Mouse (Mus musculus): ENCODE data around the gene Map4. TPM values are rescaled to one million over a fixed set of nuclear protein-coding genes. Genes with fewer than 3 reads are reported as not detected.

Gene Map4
- polyA plus RNA-seq, 1 experiment from 2014 or later = 65.5 TPM

DNA sequence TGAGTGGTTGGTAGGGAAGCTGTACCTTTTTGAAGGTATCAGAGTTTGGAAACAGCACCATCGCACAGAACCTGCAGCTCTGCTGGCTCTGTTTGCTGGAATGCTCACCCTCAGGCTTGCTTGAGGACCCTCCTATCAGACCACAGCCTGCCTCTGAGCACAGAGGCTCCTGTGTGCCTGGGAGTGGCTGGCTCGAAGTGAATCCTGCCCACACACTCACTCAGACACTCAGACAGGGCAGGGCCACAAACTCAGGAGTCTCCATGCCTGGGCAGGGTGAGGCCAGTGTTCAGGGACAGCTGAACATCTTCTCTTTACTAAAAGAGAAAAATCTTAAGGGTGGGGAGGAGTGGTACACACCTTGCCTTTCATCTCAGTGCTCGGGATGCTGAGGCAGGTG is 30.7 kb upstream of the Map4 start:
- H3K36me3 ChIP-seq = peaks cover 8% of the 10 kb centered on the region
- no peaks in the 10 kb centered on the region for H3K9me3 ChIP-seq
- H3K4me1 ChIP-seq = no peaks in the 10 kb centered on the region
- H3K4me3 ChIP-seq = no peak overlapping the region
- no peak overlapping the region for H3K4me2 ChIP-seq (replicated peaks)
- H3K9ac ChIP-seq = no peak overlapping the region
- no peak for ATAC-seq (ENCODE audit: low FRiP score, low read depth)
- no peak overlapping the region for H3K27ac ChIP-seq
- 86% methylated on average over 3 of the region's 3 CpGs for WGBS
- no peaks in the 10 kb centered on the region for H3K27me3 ChIP-seq

DNA sequence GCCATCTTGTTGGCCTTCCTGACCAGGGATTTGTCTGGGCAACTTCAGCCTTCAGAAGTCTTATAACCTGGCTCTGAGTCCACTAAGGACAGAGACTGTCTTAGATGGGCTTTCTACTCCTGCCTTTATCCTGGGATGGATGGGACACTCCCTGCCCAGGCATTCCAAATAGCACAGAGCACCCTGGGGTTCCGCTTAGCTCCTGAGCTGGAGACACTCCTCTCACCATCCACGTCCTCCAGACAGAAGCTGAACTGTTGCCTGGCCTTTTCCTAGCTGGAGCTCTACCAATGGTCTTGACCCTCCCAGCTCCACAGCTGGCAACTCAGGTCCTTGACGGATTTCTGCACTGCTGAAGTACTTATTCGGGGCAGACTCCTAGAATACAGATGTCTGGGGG is 29.0 kb upstream of the Map4 start:
- Histone ChIP-seq H3K4me2 (replicated peaks) (no peak overlapping the region), H3K9ac (no peak overlapping the region), H3K27me3 (no peaks in the 10 kb centered on the region), H3K9me3 (no peaks in the 10 kb centered on the region), H3K4me3 (no peak overlapping the region), H3K27ac (no peak overlapping the region), H3K36me3 (no peaks in the 10 kb centered on the region), H3K4me1 (no peaks in the 10 kb centered on the region)
- 56% methylated on average over 4 of the region's 4 CpGs for WGBS
- no peak for ATAC-seq (ENCODE audit: low FRiP score, low read depth)

DNA sequence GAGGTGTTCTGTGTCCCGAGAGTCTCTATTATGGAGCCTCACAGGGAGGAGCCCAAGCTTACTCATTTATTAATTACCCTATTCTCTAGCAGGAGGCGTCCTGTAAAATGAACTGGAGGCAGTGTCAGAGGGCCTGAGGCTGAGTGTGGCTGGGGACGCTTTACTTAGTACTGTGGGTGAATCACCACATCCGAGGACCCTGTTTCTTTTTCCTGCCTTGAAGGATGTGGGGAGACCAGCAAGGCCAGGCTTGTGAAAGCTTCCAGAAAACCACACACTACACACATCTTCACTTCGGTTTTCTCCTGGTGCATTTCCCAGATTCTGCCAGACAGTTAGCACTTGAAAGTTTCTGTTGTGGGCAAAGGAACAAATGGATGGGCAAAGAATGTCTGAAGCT is 28.5 kb upstream of the Map4 start:
- Histone ChIP-seq H3K27me3 (no peaks in the 10 kb centered on the region), H3K36me3 (no peaks in the 10 kb centered on the region), H3K9ac (no peak overlapping the region), H3K4me3 (no peak overlapping the region), H3K27ac (no peak overlapping the region), H3K4me1 (no peaks in the 10 kb centered on the region), H3K9me3 (no peaks in the 10 kb centered on the region), H3K4me2 (replicated peaks) (no peak overlapping the region)
- WGBS = 65% methylated on average over 5 of the region's 5 CpGs
- no peak for ATAC-seq (ENCODE audit: low FRiP score, low read depth)

DNA sequence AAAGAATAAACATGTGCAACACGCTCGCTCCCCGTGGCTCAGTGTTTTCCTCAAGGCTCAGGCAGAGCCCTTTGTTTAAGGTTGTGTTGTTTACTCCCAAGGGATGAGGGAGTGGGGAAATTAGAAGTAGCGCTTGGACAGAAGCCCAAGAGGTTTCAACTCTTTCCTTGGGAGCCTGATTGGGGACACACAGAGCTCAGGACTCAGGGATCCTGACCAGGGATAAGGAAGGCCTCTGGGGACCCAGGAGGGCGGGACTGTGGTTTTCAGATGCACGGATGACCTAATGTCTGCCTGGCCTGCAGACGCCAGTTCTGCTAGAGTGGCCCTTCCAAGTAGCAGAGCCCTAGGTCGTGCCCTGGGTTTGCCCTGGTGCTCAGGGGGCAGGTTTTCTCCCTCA is 24.0 kb upstream of the Map4 start:
- H3K9ac ChIP-seq = no peak overlapping the region
- no peaks in the 10 kb centered on the region for H3K4me1 ChIP-seq
- no peak overlapping the region for H3K4me2 ChIP-seq (replicated peaks)
- H3K27ac ChIP-seq = no peak overlapping the region
- no peaks in the 10 kb centered on the region for H3K36me3 ChIP-seq
- no peak for ATAC-seq (ENCODE audit: low FRiP score, low read depth)
- 65% methylated on average over 8 of the region's 8 CpGs for WGBS
- no peak overlapping the region for H3K4me3 ChIP-seq
- H3K27me3 ChIP-seq = no peaks in the 10 kb centered on the region
- no peaks in the 10 kb centered on the region for H3K9me3 ChIP-seq

DNA sequence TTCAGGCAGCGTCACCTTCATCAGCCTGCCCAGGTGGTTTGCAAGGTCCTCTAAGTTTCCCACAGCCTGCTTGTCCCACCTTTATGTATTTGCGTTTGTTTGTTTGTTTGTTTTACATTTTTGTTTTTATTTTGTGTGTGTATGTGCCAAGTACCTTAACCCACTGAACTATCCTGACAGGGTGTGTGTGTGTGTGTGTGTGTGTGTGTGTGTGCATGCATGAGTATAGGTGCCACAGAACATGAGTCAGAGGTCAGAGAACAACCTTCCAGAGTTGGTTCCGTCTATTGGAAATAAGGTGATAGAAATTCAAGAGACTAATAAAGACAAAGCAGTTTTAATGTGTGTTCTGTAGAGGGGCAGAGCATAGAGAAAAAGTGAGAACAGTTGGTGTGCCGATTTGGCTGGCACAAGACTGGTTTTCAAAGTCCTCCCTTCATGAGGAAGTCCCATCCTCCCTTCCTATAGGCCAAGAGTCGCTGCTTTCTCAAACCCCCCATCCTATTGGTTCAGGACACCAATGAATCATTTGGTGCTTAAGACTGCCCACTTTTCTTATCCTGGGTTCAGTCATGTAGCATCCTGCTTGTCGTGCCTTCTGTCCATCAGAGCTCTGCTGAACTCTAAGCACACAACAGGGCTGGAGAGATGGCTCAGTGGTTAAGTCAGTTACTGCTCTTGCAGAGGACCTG is 23.3 kb upstream of the Map4 start:
- Histone ChIP-seq H3K4me3 (no peak overlapping the region), H3K4me1 (no peaks in the 10 kb centered on the region), H3K27ac (no peak overlapping the region), H3K27me3 (no peaks in the 10 kb centered on the region), H3K36me3 (no peaks in the 10 kb centered on the region), H3K4me2 (replicated peaks) (no peak overlapping the region), H3K9ac (no peak overlapping the region), H3K9me3 (no peaks in the 10 kb centered on the region)
- no peak for ATAC-seq (ENCODE audit: low FRiP score, low read depth)
- 73% methylated on average over 6 of the region's 6 CpGs for WGBS

DNA sequence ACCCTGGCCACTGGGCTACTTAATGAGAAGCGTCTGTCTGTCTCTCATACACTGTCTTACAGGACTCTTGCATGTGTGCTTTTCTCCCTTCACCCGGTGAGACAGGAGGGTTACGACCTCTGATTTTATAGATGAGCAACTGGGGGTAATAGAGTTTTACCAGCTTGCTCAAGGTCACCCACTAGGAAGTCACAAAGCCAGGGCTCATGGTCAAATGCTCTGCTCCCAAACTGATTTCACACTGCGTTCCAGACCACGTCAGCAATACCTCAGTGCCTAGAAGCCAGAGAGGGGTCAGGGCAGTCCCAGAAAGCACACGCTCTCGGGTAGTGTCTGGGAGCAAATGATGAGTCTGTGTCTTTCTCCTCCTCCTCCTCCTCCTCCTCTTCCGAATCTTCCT is 22.2 kb upstream of the Map4 start:
- Histone ChIP-seq H3K27me3 (no peaks in the 10 kb centered on the region), H3K4me3 (no peak overlapping the region), H3K9me3 (no peaks in the 10 kb centered on the region), H3K9ac (no peak overlapping the region), H3K27ac (no peak overlapping the region), H3K4me2 (replicated peaks) (no peak overlapping the region), H3K4me1 (no peaks in the 10 kb centered on the region), H3K36me3 (no peaks in the 10 kb centered on the region)
- ATAC-seq (ENCODE audit: low FRiP score, low read depth) = no peak
- WGBS = 72% methylated on average over 8 of the region's 8 CpGs

DNA sequence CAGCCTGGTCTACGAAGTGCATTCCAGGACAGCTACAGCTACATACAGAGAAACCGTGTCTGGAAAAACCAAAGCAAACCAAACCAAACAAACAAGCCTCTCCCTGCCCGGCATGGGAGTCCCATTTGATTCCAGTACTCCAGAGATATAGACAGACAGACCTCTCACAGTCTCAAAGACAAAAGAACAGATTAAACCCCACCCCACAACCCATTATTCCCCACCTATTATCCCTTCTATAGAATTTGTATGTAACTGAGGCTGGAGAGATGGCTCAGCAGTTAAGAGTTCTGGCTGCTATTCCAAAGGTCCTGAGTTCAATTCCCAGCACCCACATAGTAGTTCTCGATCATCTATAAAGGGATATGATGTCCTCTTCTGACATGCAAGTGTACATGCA is 21.3 kb upstream of the Map4 start:
- H3K9ac ChIP-seq = no peak overlapping the region
- H3K4me2 ChIP-seq (replicated peaks) = no peak overlapping the region
- ATAC-seq (ENCODE audit: low FRiP score, low read depth) = no peak
- no peaks in the 10 kb centered on the region for H3K27me3 ChIP-seq
- no peak overlapping the region for H3K27ac ChIP-seq
- 93% methylated on average over 4 of the region's 4 CpGs for WGBS
- no peaks in the 10 kb centered on the region for H3K4me1 ChIP-seq
- H3K9me3 ChIP-seq = no peaks in the 10 kb centered on the region
- no peaks in the 10 kb centered on the region for H3K36me3 ChIP-seq
- H3K4me3 ChIP-seq = no peak overlapping the region

DNA sequence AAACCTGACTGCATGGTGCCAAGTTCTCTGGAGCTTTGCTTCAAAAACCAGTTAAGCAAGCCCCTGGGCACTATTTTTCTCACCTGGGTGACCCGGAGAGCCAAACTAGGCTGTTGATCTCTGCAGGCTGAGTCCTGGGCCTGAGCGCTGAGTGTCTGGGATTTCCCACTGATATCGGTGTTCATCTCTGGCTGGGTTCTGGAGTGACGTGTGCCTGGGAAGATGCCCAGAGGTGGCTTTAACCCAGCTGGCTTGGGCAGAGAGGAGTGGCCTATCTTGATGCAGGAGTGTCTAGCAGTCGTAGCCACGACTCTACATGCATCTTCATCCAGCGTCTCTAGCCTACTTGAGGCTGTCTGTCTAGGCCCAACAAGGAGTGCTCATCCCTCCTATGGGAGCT is 19.5 kb upstream of the Map4 start:
- Histone ChIP-seq H3K9me3 (no peaks in the 10 kb centered on the region), H3K27me3 (no peaks in the 10 kb centered on the region), H3K4me1 (no peaks in the 10 kb centered on the region), H3K27ac (no peak overlapping the region), H3K36me3 (no peaks in the 10 kb centered on the region), H3K9ac (no peak overlapping the region), H3K4me2 (replicated peaks) (no peak overlapping the region), H3K4me3 (no peak overlapping the region)
- ATAC-seq (ENCODE audit: low FRiP score, low read depth) = no peak
- 89% methylated on average over 7 of the region's 7 CpGs for WGBS

DNA sequence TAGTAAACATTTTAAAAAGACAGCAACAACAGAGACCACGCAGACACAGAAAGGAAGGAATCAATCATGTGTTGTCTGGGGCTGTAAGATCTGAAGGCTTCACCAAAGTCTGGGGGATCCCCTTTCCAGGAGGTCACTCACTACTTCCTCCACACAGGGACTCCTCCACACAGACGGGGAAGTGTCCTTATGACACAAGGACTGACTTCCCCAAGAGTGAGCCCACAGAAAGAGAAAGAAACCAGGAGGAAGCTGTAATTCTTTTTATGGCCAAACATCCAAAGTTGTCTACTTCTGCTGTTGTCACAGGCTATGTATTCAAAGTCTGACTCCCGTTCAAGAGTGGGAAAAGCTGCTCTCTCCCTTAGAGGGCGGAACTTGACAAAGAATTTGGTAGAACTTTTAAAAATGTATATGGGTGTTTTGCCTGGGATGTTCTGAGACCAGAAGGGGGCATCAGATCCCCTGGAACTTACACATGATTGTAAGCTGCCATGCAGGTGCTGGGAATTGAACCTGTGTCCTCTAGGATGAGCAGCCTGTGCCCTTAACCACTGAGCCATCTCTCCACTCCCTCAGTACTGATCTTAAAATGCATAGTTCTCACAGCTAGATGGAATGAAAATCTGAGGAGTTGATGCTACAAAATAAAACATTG is 16.9 kb upstream of the Map4 start:
- no peaks in the 10 kb centered on the region for H3K9me3 ChIP-seq
- H3K27ac ChIP-seq = no peak overlapping the region
- H3K9ac ChIP-seq = no peak overlapping the region
- H3K36me3 ChIP-seq = no peaks in the 10 kb centered on the region
- no peaks in the 10 kb centered on the region for H3K4me1 ChIP-seq
- no peaks in the 10 kb centered on the region for H3K27me3 ChIP-seq
- no peak overlapping the region for H3K4me3 ChIP-seq
- 61% methylated on average over 4 of the region's 4 CpGs for WGBS
- H3K4me2 ChIP-seq (replicated peaks) = no peak overlapping the region
- ATAC-seq (ENCODE audit: low FRiP score, low read depth) = no peak

DNA sequence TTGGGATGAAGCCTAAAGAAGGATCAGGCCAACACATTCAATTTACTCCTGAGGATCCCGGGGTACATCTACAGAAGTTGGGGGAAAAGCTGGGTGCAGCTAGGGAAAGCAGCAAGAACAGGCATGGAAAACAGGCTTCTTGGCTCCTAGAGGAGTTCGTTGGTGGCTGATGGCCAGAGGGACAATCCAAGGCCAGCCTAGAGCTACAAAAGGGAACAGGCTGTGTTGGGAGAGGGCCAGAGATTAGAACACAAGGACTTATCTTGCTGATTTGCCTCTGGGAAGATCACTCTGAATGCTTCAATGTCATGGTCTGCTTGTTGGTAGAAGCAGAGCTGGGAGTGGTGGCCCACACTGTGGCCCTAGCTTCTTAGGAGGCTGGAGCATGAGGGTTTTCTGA is 13.3 kb upstream of the Map4 start:
- Histone ChIP-seq H3K4me2 (replicated peaks) (no peak overlapping the region), H3K27me3 (no peaks in the 10 kb centered on the region), H3K4me1 (no peaks in the 10 kb centered on the region), H3K27ac (no peak overlapping the region), H3K4me3 (no peak overlapping the region), H3K9ac (no peak overlapping the region), H3K9me3 (no peaks in the 10 kb centered on the region), H3K36me3 (no peaks in the 10 kb centered on the region)
- 89% methylated on average over 2 of the region's 2 CpGs for WGBS
- no peak for ATAC-seq (ENCODE audit: low FRiP score, low read depth)

DNA sequence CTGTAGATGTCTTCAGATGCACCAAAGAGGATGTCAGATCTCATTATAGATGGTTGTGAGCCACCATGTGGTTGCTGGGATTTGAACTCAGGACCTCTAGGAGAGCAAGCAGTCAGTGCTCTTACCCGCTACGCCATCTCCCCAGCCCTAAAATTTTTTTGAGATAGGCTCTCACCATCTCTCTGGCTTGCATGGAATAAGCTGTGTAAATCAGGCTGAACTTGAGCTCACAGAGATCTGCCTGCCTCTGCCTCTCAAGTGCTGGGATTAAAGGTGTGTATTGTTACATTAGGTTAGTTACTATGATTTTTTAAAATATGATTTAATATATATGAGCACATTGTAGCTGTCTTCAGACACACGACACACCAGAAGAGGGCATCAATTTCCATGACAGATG is 2.1 kb upstream of the Map4 start:
- Histone ChIP-seq H3K4me3 (no peak overlapping the region), H3K9ac (no peak overlapping the region), H3K4me1 (peaks cover 13% of the 10 kb centered on the region), H3K4me2 (replicated peaks) (no peak overlapping the region), H3K27ac (no peak overlapping the region), H3K36me3 (no peaks in the 10 kb centered on the region), H3K27me3 (no peaks in the 10 kb centered on the region), H3K9me3 (no peaks in the 10 kb centered on the region)
- WGBS = 93% methylated on average over 3 of the region's 3 CpGs
- no peak for ATAC-seq (ENCODE audit: low FRiP score, low read depth)

DNA sequence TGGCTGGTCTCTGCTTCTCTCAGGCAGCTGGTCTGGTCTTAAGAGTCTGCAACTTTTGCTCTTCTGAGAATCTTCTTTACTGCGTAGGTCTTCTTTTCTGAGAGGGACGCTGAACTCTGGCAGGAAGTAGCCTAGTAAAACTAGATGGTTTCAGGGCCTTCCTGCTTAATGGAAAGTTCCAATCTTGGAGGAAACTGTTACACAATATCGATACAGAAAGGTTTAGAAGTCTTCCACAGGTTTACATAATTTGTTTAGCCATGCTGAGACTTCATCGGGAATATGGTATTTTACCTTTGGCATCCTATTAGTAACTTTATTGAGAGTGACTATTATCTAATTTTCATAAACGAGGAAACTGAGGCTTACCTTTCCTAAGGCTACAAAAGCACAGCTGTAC is 1.2 kb upstream of the Map4 start:
- WGBS = 90% methylated on average over 5 of the region's 5 CpGs
- Histone ChIP-seq H3K9me3 (no peaks in the 10 kb centered on the region), H3K4me3 (no peak overlapping the region), H3K27me3 (no peaks in the 10 kb centered on the region), H3K36me3 (no peaks in the 10 kb centered on the region), H3K4me1 (peaks cover 13% of the 10 kb centered on the region), H3K9ac (no peak overlapping the region), H3K27ac (no peak overlapping the region), H3K4me2 (replicated peaks) (no peak overlapping the region)
- ATAC-seq (ENCODE audit: low FRiP score, low read depth) = no peak

DNA sequence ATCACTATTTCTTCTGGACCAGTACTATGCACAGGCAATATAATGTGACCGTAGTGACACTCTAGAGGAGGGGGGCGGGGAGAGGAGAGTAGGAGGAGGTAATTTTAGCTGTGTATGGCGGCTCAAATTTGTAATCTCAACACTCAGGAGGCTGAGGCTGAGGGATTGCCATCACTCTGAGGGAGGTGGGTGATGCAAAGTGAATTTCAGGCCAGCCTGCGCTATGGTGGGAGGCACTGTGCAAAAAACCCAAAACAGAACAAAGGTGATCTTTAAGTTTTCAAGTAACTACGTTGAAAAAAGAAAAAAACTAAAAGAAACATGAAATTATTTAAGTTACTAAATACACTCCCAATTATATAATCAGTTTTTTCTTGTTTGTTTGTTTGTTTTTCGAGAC is 508 bp upstream of the Map4 start:
- WGBS = 72% methylated on average over 6 of the region's 6 CpGs
- H3K27ac ChIP-seq = peak overlapping the region; percentile 95
- H3K4me2 ChIP-seq (replicated peaks) = peak overlapping the region; percentile 81
- H3K36me3 ChIP-seq = no peaks in the 10 kb centered on the region
- H3K4me1 ChIP-seq = peaks cover 13% of the 10 kb centered on the region
- no peaks in the 10 kb centered on the region for H3K9me3 ChIP-seq
- H3K4me3 ChIP-seq = peak overlapping the region; percentile 89
- H3K27me3 ChIP-seq = no peaks in the 10 kb centered on the region
- ATAC-seq (ENCODE audit: low FRiP score, low read depth) = no peak
- 0 out of 2 replicates have a peak overlapping the region, but pooled peaks have one; percentile 62 for H3K9ac ChIP-seq
